Mouse (Mus musculus): Measurements from ENCODE around the gene Pip5k1b.

Gene Pip5k1b

GRCm38 (mm10) chr19:24416975-24417658, 138.6 kb downstream of the Pip5k1b start:
- DNase-seq (ENCODE audit: low read depth) = no peak

GRCm38 (mm10) chr19:24415778-24416621, 139.7 kb downstream of the Pip5k1b start:
- no peak for DNase-seq (ENCODE audit: low read depth)

- no peak for DNase-seq (ENCODE audit: low read depth)
These were observed 146.7 kb downstream of the Pip5k1b start for GRCm38 (mm10) chr19:24408863-24409564.

- no peak for DNase-seq (ENCODE audit: low read depth)
These were observed 151.0 kb downstream of the Pip5k1b start for GRCm38 (mm10) chr19:24404716-24405115.

GRCm38 (mm10) chr19:24403245-24403644, 152.4 kb downstream of the Pip5k1b start:
- no peak for DNase-seq (ENCODE audit: low read depth)

- no peak for DNase-seq (ENCODE audit: low read depth)
These were observed 161.8 kb downstream of the Pip5k1b start for GRCm38 (mm10) chr19:24393920-24394319.

- no peak for DNase-seq (ENCODE audit: low read depth)
These were observed 164.0 kb downstream of the Pip5k1b start for GRCm38 (mm10) chr19:24391519-24392251.

GRCm38 (mm10) chr19:24386956-24387865, 168.5 kb downstream of the Pip5k1b start:
- DNase-seq (ENCODE audit: low read depth) = no peak

- DNase-seq (ENCODE audit: low read depth) = no peak
These were observed 177.2 kb downstream of the Pip5k1b start for GRCm38 (mm10) chr19:24378470-24378869.

- DNase-seq (ENCODE audit: low read depth) = no peak
These were observed 183.7 kb downstream of the Pip5k1b start for GRCm38 (mm10) chr19:24371763-24372640.

GRCm38 (mm10) chr19:24368419-24368818, 187.3 kb downstream of the Pip5k1b start:
- DNase-seq (ENCODE audit: low read depth) = no peak

- no peak for DNase-seq (ENCODE audit: low read depth)
These were observed 187.9 kb downstream of the Pip5k1b start for GRCm38 (mm10) chr19:24367722-24368121.

- DNase-seq (ENCODE audit: low read depth) = no peak
These were observed 188.9 kb downstream of the Pip5k1b start for GRCm38 (mm10) chr19:24366747-24367146.

- no peak for DNase-seq (ENCODE audit: low read depth)
These were observed 192.9 kb downstream of the Pip5k1b start for GRCm38 (mm10) chr19:24362626-24363321.

- DNase-seq (ENCODE audit: low read depth) = no peak
These were observed 196.4 kb downstream of the Pip5k1b start for GRCm38 (mm10) chr19:24359270-24359669.

- no peak for DNase-seq (ENCODE audit: low read depth)
These were observed 203.2 kb downstream of the Pip5k1b start for GRCm38 (mm10) chr19:24352298-24352959.

- DNase-seq (ENCODE audit: low read depth) = no peak
These were observed 211.2 kb downstream of the Pip5k1b start for GRCm38 (mm10) chr19:24344501-24344900.

- DNase-seq (ENCODE audit: low read depth) = no peak
These were observed 212.9 kb downstream of the Pip5k1b start for GRCm38 (mm10) chr19:24342786-24343185.
